Mouse (Mus musculus) liver, adult 2 months (tissue): ENCODE measurements around the gene Wdr60. TPM values are rescaled to one million over a fixed set of nuclear protein-coding genes. Genes with fewer than 3 reads are reported as not detected.

ENCODE experiments used
- DNase-seq: peaks from one replicate; pipeline ENCODE4 v3.0.0-alpha.2; 2011; ENCODE audit warnings: low read depth, low spot score; ENCODE audit errors: extremely low read depth
- H3K27ac ChIP-seq: fragments of 200-500 bp; replicated peaks from 2 replicates; pipeline ENCODE4 v1.5.1; 2012; ENCODE audit warnings: low read depth, mild to moderate bottlenecking, control low read depth, inconsistent platforms, low read length; ENCODE audit not compliant: insufficient read depth
- H3K27me3 ChIP-seq: fragments of 200-500 bp; 2 replicates; pipeline ENCODE4 v1.6.1; 2012; ENCODE audit warnings: mild to moderate bottlenecking, moderate library complexity, low read length, inconsistent platforms; ENCODE audit not compliant: control insufficient read depth, insufficient read depth
- H3K36me3 ChIP-seq: fragments of 200-500 bp; 2 replicates; pipeline ENCODE4 v1.6.1; 2012; ENCODE audit warnings: low read length, inconsistent platforms; ENCODE audit not compliant: control insufficient read depth, insufficient read depth
- H3K4me1 ChIP-seq: fragments of 200-500 bp; 2 replicates; pipeline ENCODE4 v1.6.1; 2011; ENCODE audit warnings: low read length; ENCODE audit not compliant: control insufficient read depth, insufficient read depth
- H3K4me3 ChIP-seq: fragments of 200-500 bp; 2 replicates; pipeline ENCODE4 v1.5.1; 2011; ENCODE audit warnings: low read depth, mild to moderate bottlenecking, control low read depth, low read length, moderate library complexity; ENCODE audit not compliant: insufficient read depth
- H3K79me2 ChIP-seq: fragments of 200-500 bp; 2 replicates; pipeline ENCODE4 v1.6.1; 2012; ENCODE audit warnings: inconsistent platforms, mild to moderate bottlenecking, low read length, moderate library complexity; ENCODE audit not compliant: control insufficient read depth, insufficient read depth
- H3K9ac ChIP-seq: fragments of 200-500 bp; 2 replicates; pipeline ENCODE4 v1.6.1; 2012; ENCODE audit warnings: low read depth, mild to moderate bottlenecking, control low read depth, inconsistent platforms, low read length
- CTCF ChIP-seq: fragments of 200-500 bp; IDR thresholded peaks from 2 replicates; pipeline ENCODE4 v1.5.1; 2011; ENCODE audit warnings: low read depth, low read length, control low read depth
- POLR2A ChIP-seq: fragments of 200-500 bp; IDR thresholded peaks from 2 replicates; pipeline ENCODE4 v1.6.1; 2011; ENCODE audit warnings: low read length, control low read depth; ENCODE audit not compliant: insufficient read depth; ENCODE audit errors: extremely low read depth
- WGBS: fragments of 180-500 bp; shearing (Covaris S2); methylation state at CpG from one replicate; pipeline ENCODE4 v1.1.7; 2018; 5-methylcytosine and 5-hydroxymethylcytosine counted together
- polyA plus RNA-seq: library from polyadenylated mRNA; depleted of rRNA; stranded (reverse); fragments of >200 nt; gene quantifications from 2 replicates; pipeline ENCODE4 v1.2.3, GENCODE M21; 2012
- total RNA-seq: library from RNA; depleted of rRNA; stranded (reverse); fragments of >200 nt; gene quantifications from 2 replicates; pipeline ENCODE4 v1.2.3, GENCODE M21; 2014

Wdr60 gene
- total and polyA plus RNA-seq, 2 experiments = 1.8 to 3.6 TPM

DNA sequence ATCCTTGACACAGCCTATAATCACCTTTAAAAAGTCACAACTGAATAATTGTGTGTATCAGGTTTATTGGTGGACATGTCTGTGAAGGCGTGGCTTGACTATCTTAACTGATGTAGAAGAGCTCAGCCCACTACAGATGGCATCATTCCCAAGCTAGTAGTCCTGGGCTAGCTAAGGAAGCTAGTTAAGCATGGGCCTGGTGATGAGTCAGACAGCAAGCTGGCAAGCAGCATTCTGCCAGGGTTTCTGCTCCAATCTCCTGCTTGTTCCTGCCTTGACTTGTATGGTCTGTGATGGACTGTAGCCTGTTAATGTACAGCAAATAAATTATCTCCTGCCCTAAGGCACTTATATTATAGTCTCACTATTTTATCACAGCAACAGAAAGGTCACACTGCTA is 18.2 kb downstream of the Wdr60 start:
- TF ChIP-seq POLR2A (no peak), CTCF (no peak)
- no peak for DNase-seq
- H3K27ac ChIP-seq = no peak overlapping the region
- 81% methylated on average over 1 of the region's 1 CpGs for WGBS
- no peaks in the 10 kb centered on the region for H3K27me3 ChIP-seq
- no peak overlapping the region for H3K9ac ChIP-seq
- H3K79me2 ChIP-seq = no peaks in the 10 kb centered on the region
- H3K4me3 ChIP-seq = no peak overlapping the region
- H3K36me3 ChIP-seq = peaks cover 24% of the 10 kb centered on the region
- H3K4me1 ChIP-seq = no peaks in the 10 kb centered on the region

DNA sequence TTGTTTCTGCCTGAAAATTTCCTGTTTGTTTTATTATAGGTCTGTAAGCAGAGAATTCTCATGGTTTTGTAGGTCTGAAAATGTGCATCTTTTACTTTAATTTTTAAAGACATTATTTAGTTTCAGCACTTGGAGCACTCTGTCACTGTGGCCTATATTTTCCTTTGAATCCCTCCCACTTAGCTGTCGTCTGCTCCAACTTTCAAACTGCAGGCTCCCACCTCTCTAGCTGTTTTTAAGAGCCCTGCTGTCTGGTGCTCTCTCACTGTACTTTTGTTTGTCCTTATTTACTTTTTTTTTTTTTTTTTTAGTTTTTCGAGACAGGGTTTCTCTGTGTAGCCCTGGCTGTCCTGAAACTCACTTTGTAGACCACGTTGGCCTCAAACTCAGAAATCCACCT is 24.0 kb downstream of the Wdr60 start:
- Histone ChIP-seq H3K27ac (no peak overlapping the region), H3K9ac (no peak overlapping the region), H3K79me2 (no peaks in the 10 kb centered on the region), H3K4me1 (no peaks in the 10 kb centered on the region), H3K36me3 (peaks cover 11% of the 10 kb centered on the region), H3K4me3 (no peak overlapping the region), H3K27me3 (no peaks in the 10 kb centered on the region)
- DNase-seq = no peak
- WGBS = 86% methylated on average over 3 of the region's 3 CpGs
- TF ChIP-seq POLR2A (no peak), CTCF (no peak)

- Histone ChIP-seq H3K9ac (no peak overlapping the region), H3K79me2 (no peaks in the 10 kb centered on the region), H3K4me3 (no peak overlapping the region), H3K27ac (no peak overlapping the region), H3K4me1 (no peaks in the 10 kb centered on the region), H3K27me3 (no peaks in the 10 kb centered on the region), H3K36me3 (peaks cover 8% of the 10 kb centered on the region)
- DNase-seq = no peak
- TF ChIP-seq CTCF (no peak), POLR2A (no peak)
Measured at GRCm38 (mm10) chr12:116238370-116238769, 24.5 kb downstream of the Wdr60 start.

DNA sequence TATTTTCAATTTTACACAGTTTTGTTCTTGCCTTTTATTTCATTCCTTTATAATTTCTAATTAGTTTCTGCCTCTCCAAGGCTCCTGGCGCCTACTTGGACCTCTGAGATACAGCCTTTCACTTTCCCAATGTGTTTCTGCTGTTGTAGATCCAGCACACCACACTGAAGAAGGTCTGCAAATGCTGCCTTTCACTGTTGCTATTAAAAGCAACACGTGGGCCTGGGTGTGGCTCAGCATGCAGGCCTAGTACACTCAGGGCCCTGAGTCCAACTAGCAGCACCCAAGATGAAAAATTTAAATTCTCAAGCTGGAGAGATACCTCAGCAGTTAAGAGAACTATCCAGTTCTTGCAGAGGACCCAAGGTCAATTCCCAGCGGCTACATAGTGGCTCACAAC is 26.2 kb downstream of the Wdr60 start:
- Histone ChIP-seq H3K27me3 (no peaks in the 10 kb centered on the region), H3K4me3 (no peak overlapping the region), H3K27ac (no peak overlapping the region), H3K4me1 (peaks cover 2% of the 10 kb centered on the region; the same call in 1 of the 2 replicates), H3K9ac (no peak overlapping the region), H3K79me2 (no peaks in the 10 kb centered on the region), H3K36me3 (peaks cover 4% of the 10 kb centered on the region)
- TF ChIP-seq POLR2A = no peak
- no peak for TF ChIP-seq CTCF
- DNase-seq = no peak
- 92% methylated on average over 3 of the region's 3 CpGs for WGBS

GRCm38 (mm10) chr12:116235356-116235755 is 27.5 kb downstream of the Wdr60 start:
- WGBS = 81% methylated on average over 4 of the region's 4 CpGs
- no peak for TF ChIP-seq POLR2A
- 0 out of 2 replicates have a peak, but pooled peaks have one; percentile 13 for TF ChIP-seq CTCF

DNA sequence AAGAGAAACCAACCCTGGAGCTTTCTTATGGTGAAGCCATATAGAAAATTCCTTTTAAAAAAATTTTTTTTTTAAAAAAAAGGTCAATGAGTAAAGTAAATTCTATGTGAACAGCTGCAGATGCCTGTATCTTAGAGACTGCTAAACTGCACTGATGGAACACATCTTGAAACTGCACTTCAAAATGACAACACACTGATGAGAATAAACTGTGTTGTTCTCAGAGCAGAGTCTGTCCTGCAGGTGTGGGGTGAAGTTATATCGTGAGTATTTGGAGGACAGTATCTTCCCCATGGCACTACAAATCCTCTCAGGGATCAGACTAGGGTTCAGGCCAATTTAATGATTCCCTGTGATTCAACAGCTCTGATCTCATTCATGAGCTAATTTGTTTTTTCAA is 30.8 kb downstream of the Wdr60 start:
- no peaks in the 10 kb centered on the region for H3K27me3 ChIP-seq
- no peaks in the 10 kb centered on the region for H3K79me2 ChIP-seq
- peaks cover 2% of the 10 kb centered on the region; the same call in 1 of the 2 replicates for H3K36me3 ChIP-seq
- DNase-seq = no peak
- TF ChIP-seq CTCF (no peak), POLR2A (no peak)
- H3K4me1 ChIP-seq = peaks cover 2% of the 10 kb centered on the region; the same call in 1 of the 2 replicates
- H3K27ac ChIP-seq = no peak overlapping the region
- H3K4me3 ChIP-seq = no peak overlapping the region
- H3K9ac ChIP-seq = no peak overlapping the region
- WGBS = 67% methylated on average over 1 of the region's 1 CpGs

More at GRCm38 (mm10) chr12:116235356-116235755, 27.5 kb downstream of the Wdr60 start:
- Histone ChIP-seq H3K79me2 (no peaks in the 10 kb centered on the region), H3K9ac (no peak overlapping the region), H3K4me1 (peaks cover 2% of the 10 kb centered on the region; the same call in 1 of the 2 replicates), H3K4me3 (no peak overlapping the region), H3K36me3 (peaks cover 2% of the 10 kb centered on the region; the same call in 1 of the 2 replicates), H3K27ac (no peak overlapping the region), H3K27me3 (no peaks in the 10 kb centered on the region)
- DNase-seq = no peak
